Mouse (Mus musculus) thymus, postnatal 14 days (tissue): ENCODE measurements at regions not wholly inside any gene's neighbourhood (a gene's known extent, or its start where the extent isn't known, plus 50 kb on each side); places are given as distances from the start of the nearest gene placed in this dataset.
"Not testable (repeated sequence)": the region's sequence is repeated elsewhere in the genome, so short reads cannot be mapped to it uniquely, and the experiment has no call there.

Source experiments
- DNase-seq: peaks from one replicate; pipeline ENCODE4 v3.0.0; 2021

- DNase-seq = no peak
Observed at GRCm38 (mm10) chr14:114485781-114486180, 606.2 kb upstream of the Gpc5 start.

GRCm38 (mm10) chr14:114493371-114493770 lies 598.6 kb upstream of the Gpc5 start:
- not testable (repeated sequence) for DNase-seq

GRCm38 (mm10) chr14:114504976-114505375 lies 587.0 kb upstream of the Gpc5 start:
- no peak for DNase-seq

GRCm38 (mm10) chr14:114547910-114548680 lies 543.9 kb upstream of the Gpc5 start:
- no peak for DNase-seq

GRCm38 (mm10) chr14:114549101-114549500 lies 542.9 kb upstream of the Gpc5 start:
- no peak for DNase-seq

GRCm38 (mm10) chr14:114566411-114567030 lies 525.5 kb upstream of the Gpc5 start:
- no peak for DNase-seq

- DNase-seq = no peak
Observed at GRCm38 (mm10) chr14:114567673-114568309, 524.2 kb upstream of the Gpc5 start.

- DNase-seq = no peak
Observed at GRCm38 (mm10) chr14:114587367-114588064, 504.5 kb upstream of the Gpc5 start.

GRCm38 (mm10) chr14:114609296-114609695 lies 482.7 kb upstream of the Gpc5 start:
- DNase-seq = no peak

GRCm38 (mm10) chr14:114612400-114612799 lies 479.6 kb upstream of the Gpc5 start:
- DNase-seq = no peak

- no peak for DNase-seq
Observed at GRCm38 (mm10) chr14:114656636-114657035, 435.4 kb upstream of the Gpc5 start.

GRCm38 (mm10) chr14:114662028-114662427 lies 430.0 kb upstream of the Gpc5 start:
- no peak for DNase-seq

GRCm38 (mm10) chr14:114685133-114685532 lies 406.9 kb upstream of the Gpc5 start:
- no peak for DNase-seq

- no peak for DNase-seq
Observed at GRCm38 (mm10) chr14:114694930-114695329, 397.1 kb upstream of the Gpc5 start.

GRCm38 (mm10) chr14:114697543-114697942 lies 394.5 kb upstream of the Gpc5 start:
- DNase-seq = no peak

- DNase-seq = no peak
Observed at GRCm38 (mm10) chr14:114723080-114723479, 368.9 kb upstream of the Gpc5 start.

GRCm38 (mm10) chr14:114767323-114767722 lies 324.7 kb upstream of the Gpc5 start:
- DNase-seq = no peak

GRCm38 (mm10) chr14:114776723-114777122 lies 315.3 kb upstream of the Gpc5 start:
- DNase-seq = no peak

- no peak for DNase-seq
Observed at GRCm38 (mm10) chr14:114781821-114782220, 310.2 kb upstream of the Gpc5 start.

- DNase-seq = peak; percentile 35
Observed at GRCm38 (mm10) chr14:114790946-114791830, 300.8 kb upstream of the Gpc5 start.

- DNase-seq = no peak
Observed at GRCm38 (mm10) chr14:114791831-114792224, 300.2 kb upstream of the Gpc5 start.

- no peak for DNase-seq
Observed at GRCm38 (mm10) chr14:114804643-114805042, 287.4 kb upstream of the Gpc5 start.
